Mouse (Mus musculus) C2C12 (cell line): ENCODE data around the gene Wrap53.

Source experiments
- CEBPB ChIP-seq: IDR thresholded peaks from one replicate; pipeline ENCODE4 v1.6.1; 2011; ENCODE audit warnings: low read depth, mild to moderate bottlenecking, control low read depth, moderate library complexity
- CTCF ChIP-seq: IDR thresholded peaks from one replicate; pipeline ENCODE4 v1.5.1; 2011; ENCODE audit not compliant: control insufficient read depth, insufficient read depth, insufficient read length
- MAX ChIP-seq: IDR thresholded peaks from one replicate; pipeline ENCODE4 v1.6.1; 2011; ENCODE audit warnings: mild to moderate bottlenecking, control low read depth
- MYOD1 ChIP-seq: IDR thresholded peaks from one replicate; pipeline ENCODE4 v1.6.1; 2011; ENCODE audit warnings: low read depth; ENCODE audit not compliant: control insufficient read depth, insufficient read length
- USF1 ChIP-seq: IDR thresholded peaks from one replicate; pipeline ENCODE4 v1.6.1; 2011; ENCODE audit warnings: low read depth, mild to moderate bottlenecking, control low read depth, moderate library complexity

GRCm38 (mm10) chr11:69591424-69591823 is 11.4 kb upstream of the Wrap53 start:
- TF ChIP-seq CTCF (no peak), USF1 (no peak), CEBPB (no peak), MAX (no peak), MYOD1 (no peak)
